Mouse (Mus musculus) liver, embryonic 13.5 days (tissue): ENCODE results near the gene Sap30bp. TPM values are rescaled to one million over a fixed set of nuclear protein-coding genes. Genes with fewer than 3 reads are reported as not detected.

Experiments used
- ATAC-seq: fragments of 200-750 bp; cut with Nextera tagmentation; 2 replicates; pipeline ENCODE4 v1.8.0; 2017; ENCODE audit warnings: low read depth, mild to moderate bottlenecking, moderate number of reproducible peaks, moderate library complexity
- DNase-seq: peaks from one replicate; pipeline ENCODE4 v3.0.0; 2022
- H3K27ac ChIP-seq: fragments of 300-500 bp; sonication (generic); 2 replicates; pipeline ENCODE4 v1.5.1; 2015; ENCODE audit warnings: moderate library complexity, mild to moderate bottlenecking, inconsistent platforms
- H3K27me3 ChIP-seq: fragments of 300-500 bp; sonication (generic); 2 replicates; pipeline ENCODE4 v1.6.1; 2015; ENCODE audit warnings: mild to moderate bottlenecking, inconsistent platforms
- H3K36me3 ChIP-seq: fragments of 300-500 bp; sonication (generic); 2 replicates; pipeline ENCODE4 v1.6.1; 2015; ENCODE audit warnings: mild to moderate bottlenecking, inconsistent platforms
- H3K4me1 ChIP-seq: fragments of 300-500 bp; sonication (generic); replicated peaks from 2 replicates; pipeline ENCODE4 v1.6.1; 2015; ENCODE audit warnings: inconsistent platforms
- H3K4me2 ChIP-seq: fragments of 300-500 bp; sonication (generic); 2 replicates; pipeline ENCODE4 v1.6.1; 2015; ENCODE audit warnings: inconsistent platforms, mild to moderate bottlenecking, moderate library complexity
- H3K4me3 ChIP-seq: fragments of 300-500 bp; sonication (generic); replicated peaks from 2 replicates; pipeline ENCODE4 v1.5.1; 2015; ENCODE audit warnings: mild to moderate bottlenecking, inconsistent platforms
- H3K9ac ChIP-seq: fragments of 300-500 bp; sonication (generic); 2 replicates; pipeline ENCODE4 v1.6.1; 2015; ENCODE audit warnings: mild to moderate bottlenecking, inconsistent platforms
- H3K9me3 ChIP-seq: fragments of 300-500 bp; sonication (generic); replicated peaks from 2 replicates; pipeline ENCODE4 v1.6.1; 2016; ENCODE audit warnings: inconsistent platforms
- WGBS: fragments of 180-500 bp; shearing (Covaris S2); methylation state at CpG from one replicate; pipeline ENCODE4 v1.1.7; 2015; ENCODE audit not compliant: insufficient replicate concordance; 5-methylcytosine and 5-hydroxymethylcytosine counted together
- polyA plus RNA-seq: library from polyadenylated mRNA; unstranded; fragments of >200 nt; fragmentation: Nextera tagmentation; extraction: Ambion mirVana; gene quantifications from 2 replicates; pipeline ENCODE4 v1.2.1, GENCODE M21; 2015

The Sap30bp gene
- 23.4 and 35.2 TPM in 2 replicates for polyA plus RNA-seq

GRCm38 (mm10) chr11:115933108-115933746 is at the start of gene Sap30bp, which contains the start of gene Recql5:
TSS of gene Sap30bp (plus strand) at chr11:115933282.
TSS of gene Recql5 (minus strand) at chr11:115933477.
- H3K4me1 ChIP-seq: peaks cover 39% of the 10 kb centered on the region
- H3K9me3 ChIP-seq: no peaks in the 10 kb centered on the region
- no peaks in the 10 kb centered on the region for H3K27me3 ChIP-seq
- H3K9ac ChIP-seq: peak within 1 kb of the TSS; percentile 87
- peak; percentile 98 for ATAC-seq
- peak within 1 kb of the TSS; percentile 92 for H3K4me3 ChIP-seq
- DNase-seq: peak; percentile 95
- peaks cover 43% of the 10 kb centered on the region for H3K36me3 ChIP-seq
- WGBS: under 1% methylated on average over 28 of the region's 28 CpGs
- H3K4me2 ChIP-seq: peak within 1 kb of the TSS; percentile 91
- H3K27ac ChIP-seq: peak within 1 kb of the TSS; percentile 51

GRCm38 (mm10) chr11:115884361-115884760 is 48.7 kb upstream of the Sap30bp start:
- 85% methylated on average over 3 of the region's 3 CpGs for WGBS
- H3K36me3 ChIP-seq: no peaks in the 10 kb centered on the region
- ATAC-seq (no peak), DNase-seq (no peak)
- H3K4me1 ChIP-seq: 0 out of 2 replicates have a peak, but pooled peaks cover 5% of the 10 kb centered on the region
- peaks cover 34% of the 10 kb centered on the region for H3K27me3 ChIP-seq
- no peak overlapping the region for H3K27ac ChIP-seq
- H3K4me2 ChIP-seq: no peak overlapping the region
- H3K9me3 ChIP-seq: no peaks in the 10 kb centered on the region
- no peak overlapping the region for H3K9ac ChIP-seq
- H3K4me3 ChIP-seq: no peak overlapping the region

- 67% methylated on average over 11 of the region's 11 CpGs for WGBS
- no peak for DNase-seq
- Histone ChIP-seq H3K9ac (no peak overlapping the region), H3K9me3 (no peaks in the 10 kb centered on the region), H3K4me3 (no peak overlapping the region), H3K4me1 (0 out of 2 replicates have a peak, but pooled peaks cover 5% of the 10 kb centered on the region), H3K36me3 (no peaks in the 10 kb centered on the region), H3K4me2 (no peak overlapping the region), H3K27me3 (peaks cover 34% of the 10 kb centered on the region), H3K27ac (no peak overlapping the region)
- no peak for ATAC-seq
Measured at GRCm38 (mm10) chr11:115885281-115885680, 47.8 kb upstream of the Sap30bp start.

GRCm38 (mm10) chr11:115886446-115886845 is 46.6 kb upstream of the Sap30bp start:
- H3K36me3 ChIP-seq: no peaks in the 10 kb centered on the region
- ATAC-seq (no peak), DNase-seq (no peak)
- 0 out of 2 replicates have a peak, but pooled peaks cover 5% of the 10 kb centered on the region for H3K4me1 ChIP-seq
- no peak overlapping the region for H3K4me3 ChIP-seq
- no peaks in the 10 kb centered on the region for H3K9me3 ChIP-seq
- peaks cover 34% of the 10 kb centered on the region for H3K27me3 ChIP-seq
- H3K4me2 ChIP-seq: no peak overlapping the region
- no peak overlapping the region for H3K27ac ChIP-seq
- H3K9ac ChIP-seq: no peak overlapping the region
- WGBS: 73% methylated on average over 11 of the region's 11 CpGs

- ATAC-seq (no peak), DNase-seq (no peak)
- peaks cover 18% of the 10 kb centered on the region for H3K27me3 ChIP-seq
- H3K4me1 ChIP-seq: peaks cover 11% of the 10 kb centered on the region; the same call in 1 of the 2 replicates
- no peaks in the 10 kb centered on the region for H3K9me3 ChIP-seq
- no peak overlapping the region for H3K27ac ChIP-seq
- H3K4me3 ChIP-seq: no peak overlapping the region
- no peak overlapping the region for H3K9ac ChIP-seq
- 71% methylated on average over 5 of the region's 5 CpGs for WGBS
- 0 out of 2 replicates have a peak, but pooled peaks cover 3% of the 10 kb centered on the region for H3K36me3 ChIP-seq
- H3K4me2 ChIP-seq: no peak overlapping the region
Measured at GRCm38 (mm10) chr11:115888020-115888419, 45.1 kb upstream of the Sap30bp start.

- ATAC-seq (no peak), DNase-seq (no peak)
- Histone ChIP-seq H3K4me1 (peaks cover 11% of the 10 kb centered on the region; the same call in 1 of the 2 replicates), H3K9me3 (no peaks in the 10 kb centered on the region), H3K36me3 (peaks cover 13% of the 10 kb centered on the region), H3K4me2 (no peak overlapping the region), H3K9ac (no peak overlapping the region), H3K27me3 (peaks cover 7% of the 10 kb centered on the region), H3K27ac (no peak overlapping the region), H3K4me3 (no peak overlapping the region)
- 75% methylated on average over 6 of the region's 6 CpGs for WGBS
Measured at GRCm38 (mm10) chr11:115889159-115889558, 43.9 kb upstream of the Sap30bp start.

- 69% methylated on average over 6 of the region's 6 CpGs for WGBS
- DNase-seq (no peak), ATAC-seq (0 out of 2 replicates have a peak, but pooled peaks have one; percentile 12)
- Histone ChIP-seq H3K9ac (no peak overlapping the region), H3K4me1 (peaks cover 10% of the 10 kb centered on the region; the same call in 1 of the 2 replicates), H3K27me3 (no peaks in the 10 kb centered on the region), H3K27ac (no peak overlapping the region), H3K36me3 (peaks cover 42% of the 10 kb centered on the region), H3K9me3 (no peaks in the 10 kb centered on the region), H3K4me2 (no peak overlapping the region), H3K4me3 (no peak overlapping the region)
Measured at GRCm38 (mm10) chr11:115892213-115892612, 40.9 kb upstream of the Sap30bp start.

GRCm38 (mm10) chr11:115893071-115893470 is 40.0 kb upstream of the Sap30bp start:
- peaks cover 17% of the 10 kb centered on the region for H3K4me1 ChIP-seq
- no peak for DNase-seq
- H3K4me2 ChIP-seq: no peak overlapping the region
- H3K27me3 ChIP-seq: no peaks in the 10 kb centered on the region
- H3K9ac ChIP-seq: no peak overlapping the region
- no peak overlapping the region for H3K27ac ChIP-seq
- WGBS: 80% methylated on average over 9 of the region's 9 CpGs
- no peak overlapping the region for H3K4me3 ChIP-seq
- H3K36me3 ChIP-seq: peaks cover 49% of the 10 kb centered on the region
- no peaks in the 10 kb centered on the region for H3K9me3 ChIP-seq
- ATAC-seq: no peak

GRCm38 (mm10) chr11:115894755-115895520 is 38.1 kb upstream of the Sap30bp start:
- no peaks in the 10 kb centered on the region for H3K27me3 ChIP-seq
- peaks cover 36% of the 10 kb centered on the region for H3K4me1 ChIP-seq
- H3K4me2 ChIP-seq: no peak overlapping the region
- no peak overlapping the region for H3K9ac ChIP-seq
- peaks cover 49% of the 10 kb centered on the region for H3K36me3 ChIP-seq
- 61% methylated on average over 14 of the region's 14 CpGs for WGBS
- H3K4me3 ChIP-seq: no peak overlapping the region
- no peaks in the 10 kb centered on the region for H3K9me3 ChIP-seq
- ATAC-seq (0 out of 2 replicates have a peak, but pooled peaks have one; percentile 21), DNase-seq (no peak)
- H3K27ac ChIP-seq: no peak overlapping the region; the same call in 1 of the 2 replicates

GRCm38 (mm10) chr11:115898446-115898845 is 34.6 kb upstream of the Sap30bp start:
- H3K9me3 ChIP-seq: no peaks in the 10 kb centered on the region
- no peaks in the 10 kb centered on the region for H3K27me3 ChIP-seq
- H3K4me1 ChIP-seq: peaks cover 64% of the 10 kb centered on the region
- H3K9ac ChIP-seq: peak overlapping the region; percentile 85
- no peak for ATAC-seq
- no peak overlapping the region for H3K4me3 ChIP-seq
- H3K36me3 ChIP-seq: peaks cover 50% of the 10 kb centered on the region
- DNase-seq: no peak
- H3K27ac ChIP-seq: peak overlapping the region; percentile 99
- peak overlapping the region; percentile 91 for H3K4me2 ChIP-seq
- 47% methylated on average over 7 of the region's 7 CpGs for WGBS

GRCm38 (mm10) chr11:115898886-115899285 is 34.2 kb upstream of the Sap30bp start:
- peak overlapping the region; percentile 66; the same call in 1 of the 2 replicates for H3K4me3 ChIP-seq
- H3K4me2 ChIP-seq: peak overlapping the region; percentile 91
- H3K4me1 ChIP-seq: peaks cover 69% of the 10 kb centered on the region
- no peaks in the 10 kb centered on the region for H3K9me3 ChIP-seq
- peaks cover 47% of the 10 kb centered on the region for H3K36me3 ChIP-seq
- H3K9ac ChIP-seq: peak overlapping the region; percentile 85
- H3K27me3 ChIP-seq: no peaks in the 10 kb centered on the region
- 17% methylated on average over 4 of the region's 4 CpGs for WGBS
- H3K27ac ChIP-seq: peak overlapping the region; percentile 99
- DNase-seq (peak; percentile 63), ATAC-seq (no peak)
